Mouse (Mus musculus) cerebellum, adult 2 months (tissue): ENCODE data around the gene Dennd1a.

ENCODE experiments used
- CTCF ChIP-seq: fragments of 200-500 bp; IDR thresholded peaks from 2 replicates; pipeline ENCODE4 v1.5.1; 2011; ENCODE audit warnings: low read depth, mild to moderate bottlenecking, control low read depth, low read length, moderate library complexity, borderline replicate concordance; ENCODE audit not compliant: insufficient read depth
- POLR2A ChIP-seq: fragments of 200-500 bp; IDR thresholded peaks from 2 replicates; pipeline ENCODE4 v1.6.1; 2011; ENCODE audit warnings: low read length, control low read depth, borderline replicate concordance; ENCODE audit not compliant: insufficient read depth

DNA sequence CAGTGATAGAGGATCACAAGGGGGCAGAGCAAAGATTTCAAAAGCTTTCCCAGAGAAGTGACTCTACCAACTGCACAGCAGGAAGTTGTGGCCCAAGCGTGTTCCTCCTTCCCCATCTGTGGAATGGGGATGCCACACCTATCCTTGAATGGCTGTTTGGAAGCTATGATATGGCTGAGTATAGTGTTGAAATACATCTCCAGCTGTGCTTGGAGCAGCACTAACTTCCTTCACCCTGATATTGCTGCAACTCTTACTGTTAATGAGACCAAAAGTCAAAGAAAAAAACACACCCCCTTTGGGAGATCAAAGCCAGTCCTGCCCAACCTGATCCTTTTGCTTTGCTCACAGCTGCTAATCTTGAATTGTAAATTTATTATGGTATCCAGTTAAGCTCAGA lies 221.3 kb downstream of the Dennd1a start:
- TF ChIP-seq CTCF: no peak
- no peak for TF ChIP-seq POLR2A
